Mouse (Mus musculus) kidney, adult 2 months (tissue): ENCODE measurements at regions not wholly inside any gene's neighbourhood (a gene's known extent, or its start where the extent isn't known, plus 50 kb on each side); places are given as distances from the start of the nearest gene placed in this dataset.

Source experiments
- DNase-seq: peaks from one replicate; pipeline ENCODE4 v3.0.0; 2021
- H3K27ac ChIP-seq: fragments of 200-500 bp; 2 replicates; pipeline ENCODE4 v1.5.1; 2012; ENCODE audit warnings: low read depth, low read length, control low read depth, inconsistent platforms; ENCODE audit not compliant: insufficient read depth
- H3K27me3 ChIP-seq: fragments of 200-500 bp; replicated peaks from 2 replicates; pipeline ENCODE4 v1.6.1; 2012; ENCODE audit warnings: mild to moderate bottlenecking, moderate library complexity, low read length, inconsistent platforms; ENCODE audit not compliant: control insufficient read depth, insufficient read depth
- H3K36me3 ChIP-seq: fragments of 200-500 bp; 2 replicates; pipeline ENCODE4 v1.6.1; 2012; ENCODE audit warnings: mild to moderate bottlenecking, moderate library complexity, low read length, inconsistent platforms; ENCODE audit not compliant: control insufficient read depth, insufficient read depth
- H3K4me1 ChIP-seq: fragments of 200-500 bp; 2 replicates; pipeline ENCODE4 v1.6.1; 2011; ENCODE audit warnings: low read length; ENCODE audit not compliant: control insufficient read depth, insufficient read depth
- H3K4me3 ChIP-seq: fragments of 200-500 bp; 2 replicates; pipeline ENCODE4 v1.5.1; 2011; ENCODE audit warnings: mild to moderate bottlenecking, low read depth, low read length, control low read depth; ENCODE audit not compliant: insufficient read depth
- CTCF ChIP-seq: fragments of 200-500 bp; conservative IDR thresholded peaks from 2 replicates; pipeline ENCODE4 v1.5.1; 2011; ENCODE audit warnings: low read depth, mild to moderate bottlenecking, control low read depth, low read length, moderate library complexity, mixed read lengths; ENCODE audit not compliant: insufficient read depth, insufficient read length
- POLR2A ChIP-seq: fragments of 200-500 bp; IDR thresholded peaks from one replicate; pipeline ENCODE4 v1.6.1; 2011; ENCODE audit warnings: low read depth, low read length, control low read depth
- WGBS: fragments of 180-500 bp; shearing (Covaris S2); methylation state at CpG from one replicate; pipeline ENCODE4 v1.1.7; 2018; 5-methylcytosine and 5-hydroxymethylcytosine counted together

- DNase-seq, result no peak
- no peak overlapping the region for H3K27ac ChIP-seq
- no peaks in the 10 kb centered on the region for H3K4me1 ChIP-seq
- WGBS, result 84% methylated on average over 3 of the region's 3 CpGs
- no peaks in the 10 kb centered on the region for H3K36me3 ChIP-seq
- TF ChIP-seq POLR2A, result no peak
- TF ChIP-seq CTCF, result no peak
- H3K4me3 ChIP-seq, result no peak overlapping the region
- no peaks in the 10 kb centered on the region for H3K27me3 ChIP-seq
Observed at GRCm38 (mm10) chr15:93879006-93879405, 283.3 kb upstream of the Prickle1 start.

- 84% methylated on average over 10 of the region's 10 CpGs for WGBS
- no peaks in the 10 kb centered on the region for H3K36me3 ChIP-seq
- H3K4me3 ChIP-seq, result no peak overlapping the region
- TF ChIP-seq CTCF, result no peak
- no peak for TF ChIP-seq POLR2A
- H3K27ac ChIP-seq, result no peak overlapping the region
- no peaks in the 10 kb centered on the region for H3K4me1 ChIP-seq
- H3K27me3 ChIP-seq, result no peaks in the 10 kb centered on the region
- DNase-seq, result no peak
Observed at GRCm38 (mm10) chr15:93876335-93876734, 280.6 kb upstream of the Prickle1 start.

GRCm38 (mm10) chr15:93875685-93876084, 280.0 kb upstream of the Prickle1 start:
- Histone ChIP-seq H3K27me3 (no peaks in the 10 kb centered on the region), H3K36me3 (no peaks in the 10 kb centered on the region), H3K4me3 (no peak overlapping the region), H3K27ac (no peak overlapping the region), H3K4me1 (no peaks in the 10 kb centered on the region)
- TF ChIP-seq CTCF (no peak), POLR2A (no peak)
- no peak for DNase-seq
- WGBS, result 95% methylated on average over 1 of the region's 1 CpGs

GRCm38 (mm10) chr15:93874206-93874605, 278.5 kb upstream of the Prickle1 start:
- TF ChIP-seq POLR2A, result no peak
- no peak for TF ChIP-seq CTCF
- Histone ChIP-seq H3K27ac (no peak overlapping the region), H3K4me1 (no peaks in the 10 kb centered on the region), H3K27me3 (no peaks in the 10 kb centered on the region), H3K4me3 (no peak overlapping the region), H3K36me3 (no peaks in the 10 kb centered on the region)
- WGBS, result 63% methylated on average over 6 of the region's 6 CpGs
- DNase-seq, result no peak

GRCm38 (mm10) chr15:93857336-93857901, 261.7 kb upstream of the Prickle1 start:
- WGBS, result 71% methylated on average over 12 of the region's 12 CpGs
- DNase-seq, result no peak
- Histone ChIP-seq H3K4me1 (no peaks in the 10 kb centered on the region), H3K27me3 (no peaks in the 10 kb centered on the region), H3K36me3 (no peaks in the 10 kb centered on the region), H3K4me3 (no peak overlapping the region), H3K27ac (no peak overlapping the region)
- TF ChIP-seq POLR2A (no peak), CTCF (no peak)

- no peak for TF ChIP-seq CTCF
- no peak for TF ChIP-seq POLR2A
- no peaks in the 10 kb centered on the region for H3K4me1 ChIP-seq
- DNase-seq, result no peak
- H3K27me3 ChIP-seq, result no peaks in the 10 kb centered on the region
- H3K4me3 ChIP-seq, result no peak overlapping the region
- H3K27ac ChIP-seq, result no peak overlapping the region
- 33% methylated on average over 3 of the region's 3 CpGs for WGBS
- no peaks in the 10 kb centered on the region for H3K36me3 ChIP-seq
Observed at GRCm38 (mm10) chr15:93853221-93853620, 257.5 kb upstream of the Prickle1 start.

- 90% methylated on average over 4 of the region's 4 CpGs for WGBS
- Histone ChIP-seq H3K27ac (no peak overlapping the region), H3K4me1 (no peaks in the 10 kb centered on the region), H3K27me3 (no peaks in the 10 kb centered on the region), H3K4me3 (no peak overlapping the region), H3K36me3 (no peaks in the 10 kb centered on the region)
- DNase-seq, result no peak
- TF ChIP-seq CTCF, result no peak
- no peak for TF ChIP-seq POLR2A
Observed at GRCm38 (mm10) chr15:93852126-93852525, 256.4 kb upstream of the Prickle1 start.

- whole genome bisulfite sequencing, result 70% methylated on average over 6 of the region's 6 CpGs
- TF ChIP-seq POLR2A, result no peak
- TF ChIP-seq CTCF, result no peak
- Histone ChIP-seq H3K4me1 (no peaks in the 10 kb centered on the region), H3K4me3 (no peak overlapping the region), H3K36me3 (no peaks in the 10 kb centered on the region), H3K27me3 (no peaks in the 10 kb centered on the region), H3K27ac (no peak overlapping the region)
- no peak for DNase-seq
Observed at GRCm38 (mm10) chr15:93850388-93850787, 254.7 kb upstream of the Prickle1 start.
